Mouse (Mus musculus) thymus, adult 2 months (tissue): ENCODE measurements at regions not wholly inside any gene's neighbourhood (a gene's known extent, or its start where the extent isn't known, plus 50 kb on each side); places are given as distances from the start of the nearest gene placed in this dataset.

Experiments
- DNase-seq: peaks from one replicate; pipeline ENCODE4 v3.0.0; 2021
- H3K27ac ChIP-seq: fragments of 200-500 bp; 2 replicates; pipeline ENCODE4 v1.5.1; 2012; ENCODE audit warnings: low read length, control low read depth; ENCODE audit not compliant: control insufficient read depth, insufficient read depth
- H3K27me3 ChIP-seq: fragments of 200-500 bp; 2 replicates; pipeline ENCODE4 v1.6.1; 2012; ENCODE audit warnings: mild to moderate bottlenecking, low read length, moderate library complexity, mixed read lengths; ENCODE audit not compliant: control insufficient read depth, insufficient read depth
- H3K36me3 ChIP-seq: fragments of 200-500 bp; 2 replicates; pipeline ENCODE4 v1.6.1; 2012; ENCODE audit warnings: mild to moderate bottlenecking, low read length, moderate library complexity; ENCODE audit not compliant: control insufficient read depth, insufficient read depth
- H3K4me1 ChIP-seq: fragments of 200-500 bp; replicated peaks from 2 replicates; pipeline ENCODE4 v1.6.1; 2012; ENCODE audit warnings: low read length; ENCODE audit not compliant: control insufficient read depth, insufficient read depth
- H3K4me3 ChIP-seq: fragments of 200-500 bp; 2 replicates; pipeline ENCODE4 v1.5.1; 2012; ENCODE audit warnings: mild to moderate bottlenecking, low read length, control low read depth, moderate library complexity; ENCODE audit not compliant: control insufficient read depth, insufficient read depth
- CTCF ChIP-seq: fragments of 200-500 bp; IDR thresholded peaks from 2 replicates; pipeline ENCODE4 v1.5.1; 2012; ENCODE audit warnings: mild to moderate bottlenecking, control low read depth, low read length, moderate library complexity, borderline replicate concordance; ENCODE audit not compliant: control insufficient read depth, poor library complexity, insufficient read depth; ENCODE audit errors: extremely low read depth
- POLR2A ChIP-seq: fragments of 200-500 bp; IDR thresholded peaks from 2 replicates; pipeline ENCODE4 v1.6.1; 2012; ENCODE audit warnings: mild to moderate bottlenecking, low read length, control low read depth, moderate library complexity; ENCODE audit not compliant: control insufficient read depth, poor library complexity, insufficient read depth; ENCODE audit errors: extremely low read depth
- WGBS: fragments of 180-500 bp; shearing (Covaris S2); methylation state at CpG from one replicate; pipeline ENCODE4 v1.1.7; 2018; 5-methylcytosine and 5-hydroxymethylcytosine counted together

- Histone ChIP-seq H3K4me1 (no peaks in the 10 kb centered on the region), H3K4me3 (no peak overlapping the region), H3K27me3 (no peaks in the 10 kb centered on the region), H3K27ac (no peak overlapping the region), H3K36me3 (no peaks in the 10 kb centered on the region)
- WGBS: 93% methylated on average over 10 of the region's 10 CpGs
- DNase-seq: no peak
- no peak for TF ChIP-seq CTCF
- no peak for TF ChIP-seq POLR2A
Measured at GRCm38 (mm10) chr4:8309241-8309987, 70.6 kb upstream of the Car8 start.

GRCm38 (mm10) chr4:8292563-8292962, 53.7 kb upstream of the Car8 start:
- Histone ChIP-seq H3K27ac (no peak overlapping the region), H3K27me3 (no peaks in the 10 kb centered on the region), H3K36me3 (no peaks in the 10 kb centered on the region), H3K4me1 (no peaks in the 10 kb centered on the region), H3K4me3 (no peak overlapping the region)
- TF ChIP-seq CTCF (no peak), POLR2A (no peak)
- DNase-seq: no peak
- 93% methylated on average over 1 of the region's 1 CpGs for WGBS

- no peak for DNase-seq
- Histone ChIP-seq H3K36me3 (no peaks in the 10 kb centered on the region), H3K27ac (no peak overlapping the region), H3K4me3 (no peak overlapping the region), H3K4me1 (no peaks in the 10 kb centered on the region), H3K27me3 (no peaks in the 10 kb centered on the region)
- no peak for TF ChIP-seq POLR2A
- no peak for TF ChIP-seq CTCF
- WGBS: 74% methylated on average over 11 of the region's 11 CpGs
Measured at GRCm38 (mm10) chr4:8291528-8292492, 53.0 kb upstream of the Car8 start.

GRCm38 (mm10) chr4:8289901-8290300, 51.1 kb upstream of the Car8 start:
- Histone ChIP-seq H3K27ac (no peak overlapping the region), H3K36me3 (no peaks in the 10 kb centered on the region), H3K4me1 (no peaks in the 10 kb centered on the region), H3K27me3 (no peaks in the 10 kb centered on the region), H3K4me3 (no peak overlapping the region)
- TF ChIP-seq POLR2A (no peak), CTCF (no peak)
- WGBS: 53% methylated on average over 5 of the region's 5 CpGs
- DNase-seq: no peak
